Mouse (Mus musculus): ENCODE measurements around the gene Kctd6. TPM values are rescaled to one million over a fixed set of nuclear protein-coding genes. Genes with fewer than 3 reads are reported as not detected.
A peak's percentile ranks its signal among the peaks of the same experiment; 100 is the strongest.

The Kctd6 gene
- total RNA-seq, 4 experiments from 2014 or later, result 8.7 to 9.9 (median 9.3) TPM

DNA sequence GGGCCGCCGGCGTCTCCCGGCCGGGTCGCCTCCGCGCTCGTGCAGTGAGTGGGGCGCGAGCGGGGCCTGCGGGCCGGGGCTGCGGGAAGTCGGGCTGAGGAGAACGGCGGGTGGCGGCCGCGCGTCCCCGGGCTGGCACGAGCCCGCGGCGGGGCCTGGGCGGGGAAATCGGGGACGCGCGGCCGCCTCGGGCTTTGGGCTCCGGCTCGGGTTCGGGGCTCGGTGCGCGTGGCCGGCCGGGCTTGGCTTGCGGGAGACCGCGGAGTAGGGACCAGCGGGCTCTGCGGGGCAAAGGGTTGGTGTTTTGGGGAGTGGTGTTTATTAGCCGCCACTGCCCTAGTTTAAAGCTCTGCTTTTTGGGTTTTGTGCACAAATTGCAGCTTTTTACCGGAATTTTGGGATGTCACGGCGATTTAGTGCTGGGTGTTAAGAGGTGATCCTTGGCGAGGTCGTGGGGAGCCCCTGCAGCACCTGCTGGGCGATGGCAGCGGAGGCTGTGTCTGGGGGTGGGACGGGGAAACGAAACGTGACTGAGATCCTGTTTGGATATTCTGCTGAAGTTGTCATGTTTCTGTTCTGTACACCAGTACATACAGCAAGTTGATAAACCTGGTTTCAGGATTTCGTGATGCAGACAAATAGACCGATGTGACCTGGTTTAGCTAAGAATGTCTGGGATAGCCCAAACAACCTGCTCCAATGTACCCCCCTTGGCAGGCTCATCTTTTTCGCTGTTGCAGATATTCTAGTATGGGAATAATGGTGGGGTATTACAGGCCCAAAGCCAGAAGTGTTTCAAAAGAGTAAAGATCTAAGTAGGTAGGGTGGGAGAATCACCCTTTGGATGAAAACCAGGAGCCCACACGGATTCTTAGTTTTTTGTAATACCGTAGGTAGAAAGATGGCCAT is 613 bp downstream of the Kctd6 start:
- peak; percentile 48 for DNase-seq (ENCODE audit: low spot score)

DNA sequence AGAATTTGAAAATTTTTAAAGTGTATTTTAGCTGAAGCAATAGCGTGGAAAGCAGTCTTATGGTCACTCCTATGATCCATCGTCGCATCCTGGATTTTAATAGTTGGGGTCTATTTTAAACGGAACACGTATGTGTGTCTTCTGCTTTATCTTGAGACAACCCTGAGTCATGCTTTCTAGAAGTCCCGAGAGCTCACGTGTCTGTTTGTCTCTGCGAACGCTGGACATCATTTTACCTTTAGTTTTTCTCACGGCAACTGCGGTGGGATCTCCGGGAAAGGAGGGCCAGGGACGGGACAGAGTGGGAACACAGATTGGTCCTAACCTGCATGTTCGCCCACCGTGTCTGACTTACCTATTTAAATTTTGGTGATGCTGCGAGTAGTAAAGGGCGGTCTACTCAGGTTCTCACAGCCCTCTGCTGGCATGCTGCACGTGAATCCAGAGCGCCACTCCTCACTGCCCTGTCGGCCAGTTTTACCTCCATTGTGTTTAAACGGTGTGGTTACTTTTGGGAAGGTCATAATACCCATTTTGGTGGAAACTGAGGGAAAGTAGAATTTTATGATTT is 1.4 kb downstream of the Kctd6 start:
- DNase-seq (ENCODE audit: low spot score), result no peak

DNA sequence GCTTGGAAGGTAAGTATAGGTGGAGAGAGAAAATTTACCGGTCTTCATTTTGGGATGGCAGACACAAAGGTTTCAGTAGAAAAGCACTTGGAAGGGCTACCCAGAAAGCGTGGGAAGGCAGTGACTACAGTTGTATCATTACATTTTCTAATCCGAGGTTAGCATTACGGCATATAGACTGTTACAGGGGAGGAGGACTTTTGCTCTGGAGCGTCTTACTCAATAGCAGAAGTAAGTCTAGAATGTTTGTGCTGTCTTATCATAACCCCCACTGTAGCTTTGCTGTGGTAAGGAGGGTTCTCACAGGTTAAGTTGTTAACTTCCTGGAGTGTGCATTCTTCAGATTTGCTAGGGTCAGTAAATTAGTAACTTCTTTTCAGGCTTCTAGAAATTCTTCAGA is 2.2 kb downstream of the Kctd6 start:
- no peak for DNase-seq (ENCODE audit: low spot score)

DNA sequence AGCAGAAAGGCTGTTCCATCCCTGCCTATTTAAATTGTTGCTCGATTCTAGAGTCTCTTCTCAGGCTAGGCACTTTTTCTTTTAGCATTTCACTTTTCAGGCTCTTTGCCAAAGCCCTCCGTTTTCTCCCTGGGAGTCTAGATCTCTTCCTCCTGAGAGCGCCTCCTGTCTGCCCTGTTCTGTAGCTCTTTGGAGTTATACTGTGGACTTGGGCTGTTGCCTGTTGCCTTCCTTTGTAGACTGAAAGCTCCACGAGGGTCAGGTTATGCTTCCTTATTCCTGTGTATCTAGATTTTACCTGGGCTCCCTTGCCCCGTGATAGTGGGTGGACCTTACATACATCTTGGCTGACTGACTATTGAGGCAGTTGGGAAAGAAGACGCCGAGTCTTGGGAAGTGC is 4.3 kb downstream of the Kctd6 start:
- DNase-seq (ENCODE audit: low spot score), result no peak

DNA sequence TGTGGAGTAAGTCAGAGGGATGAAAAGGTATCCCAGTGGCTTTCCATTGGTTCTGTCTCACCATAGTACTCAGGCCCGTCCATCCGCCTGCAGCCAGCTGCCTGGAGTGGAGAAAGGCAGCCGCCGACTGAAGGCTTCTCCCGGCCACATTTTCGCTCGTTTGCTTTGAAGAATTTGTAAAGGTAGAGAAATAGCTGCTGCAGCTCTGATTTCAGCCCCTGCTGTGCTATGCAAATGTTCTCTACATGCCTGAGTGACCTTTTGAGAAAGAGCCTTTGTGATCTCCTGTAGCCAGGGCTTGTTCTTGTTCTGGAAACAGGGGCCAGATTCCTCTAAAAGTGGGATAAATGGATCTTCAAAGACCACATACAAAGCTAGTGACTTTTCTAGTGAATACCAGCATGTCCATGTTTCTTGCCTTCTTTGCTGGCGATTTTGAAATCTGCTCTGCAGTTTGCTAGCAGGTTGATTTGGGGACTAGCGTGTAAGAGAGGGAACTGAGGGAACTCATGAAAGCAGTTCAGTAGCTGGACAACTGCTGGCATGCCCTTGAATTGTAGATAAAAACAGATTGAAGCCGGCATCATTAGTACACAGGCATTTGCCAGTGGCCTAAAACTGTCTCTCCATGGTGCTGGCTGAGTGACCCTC is 4.9 kb downstream of the Kctd6 start:
- DNase-seq (ENCODE audit: low spot score), result no peak

DNA sequence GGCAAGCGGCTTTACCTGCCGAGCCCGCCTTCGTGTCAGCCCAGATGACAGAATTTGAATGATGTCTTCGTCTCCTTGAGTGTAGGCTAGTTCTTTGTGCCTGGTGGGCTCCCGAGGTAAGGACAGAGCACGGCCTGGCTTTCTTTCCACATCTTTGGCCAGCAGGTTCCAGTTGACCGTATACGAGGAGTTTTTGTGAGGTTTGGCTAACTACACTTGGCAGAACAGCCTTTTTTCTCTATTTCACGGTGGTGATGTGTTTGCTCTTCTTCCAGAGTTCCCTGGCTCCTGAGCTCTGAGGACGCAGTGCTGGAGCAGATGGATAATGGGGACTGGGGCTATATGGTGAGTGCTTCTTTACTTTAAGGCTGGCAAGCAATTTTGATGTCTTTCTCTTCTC is 5.9 kb downstream of the Kctd6 start:
- no peak for DNase-seq (ENCODE audit: low spot score)

DNA sequence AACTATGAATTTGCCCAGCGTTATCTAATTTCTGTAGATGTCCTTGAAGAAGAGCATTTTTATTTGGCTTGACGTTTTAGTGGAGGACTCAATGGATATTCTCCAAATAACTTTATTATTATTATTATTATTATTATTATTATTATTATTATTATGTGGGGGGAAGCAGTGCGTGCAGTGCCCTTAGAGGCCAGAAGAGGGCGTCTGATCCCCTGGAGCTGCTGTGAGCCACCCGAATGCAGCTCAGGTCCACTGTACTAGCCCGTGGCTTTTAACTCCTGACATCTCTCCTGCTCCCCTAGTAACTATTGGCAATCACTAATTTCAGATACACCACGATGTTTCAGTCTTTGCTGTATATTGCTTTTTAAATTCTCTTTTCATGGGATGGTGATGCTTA is 6.4 kb downstream of the Kctd6 start:
- DNase-seq (ENCODE audit: low spot score), result no peak

DNA sequence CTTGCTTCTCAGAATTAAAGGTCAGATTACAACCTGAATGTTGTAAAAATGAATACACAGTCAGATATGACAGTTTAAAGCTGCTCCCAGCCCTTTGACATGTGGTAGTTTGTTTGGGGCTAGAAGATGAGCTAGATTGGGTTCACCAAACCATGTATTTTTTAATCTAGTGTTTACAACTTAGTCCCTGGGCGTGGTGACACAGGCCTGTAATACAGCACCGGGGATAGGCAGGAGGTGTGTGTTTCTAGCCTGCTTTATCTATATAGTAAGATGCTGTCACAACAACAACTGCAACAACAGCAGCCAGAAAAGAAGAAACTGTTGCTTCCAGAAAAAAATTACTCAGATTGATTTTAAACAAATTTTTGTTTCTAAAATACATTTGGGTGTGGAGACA is 7.0 kb downstream of the Kctd6 start:
- no peak for DNase-seq (ENCODE audit: low spot score)

DNA sequence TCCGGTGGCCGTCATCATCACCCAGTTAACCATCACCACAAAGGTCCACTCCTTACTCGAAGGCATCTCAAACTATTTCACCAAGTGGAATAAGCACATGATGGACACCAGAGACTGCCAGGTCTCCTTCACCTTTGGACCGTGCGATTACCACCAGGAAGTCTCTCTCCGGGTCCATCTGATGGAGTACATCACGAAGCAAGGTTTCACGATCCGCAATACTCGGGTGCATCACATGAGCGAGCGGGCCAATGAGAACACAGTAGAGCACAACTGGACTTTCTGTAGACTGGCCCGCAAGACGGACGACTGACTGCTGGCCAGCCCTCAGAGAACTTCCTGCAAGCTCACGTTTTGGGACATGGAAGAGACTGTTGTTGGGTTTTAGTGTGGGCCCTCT is 8.6 kb downstream of the Kctd6 start:
- DNase-seq (ENCODE audit: low spot score), result no peak

DNA sequence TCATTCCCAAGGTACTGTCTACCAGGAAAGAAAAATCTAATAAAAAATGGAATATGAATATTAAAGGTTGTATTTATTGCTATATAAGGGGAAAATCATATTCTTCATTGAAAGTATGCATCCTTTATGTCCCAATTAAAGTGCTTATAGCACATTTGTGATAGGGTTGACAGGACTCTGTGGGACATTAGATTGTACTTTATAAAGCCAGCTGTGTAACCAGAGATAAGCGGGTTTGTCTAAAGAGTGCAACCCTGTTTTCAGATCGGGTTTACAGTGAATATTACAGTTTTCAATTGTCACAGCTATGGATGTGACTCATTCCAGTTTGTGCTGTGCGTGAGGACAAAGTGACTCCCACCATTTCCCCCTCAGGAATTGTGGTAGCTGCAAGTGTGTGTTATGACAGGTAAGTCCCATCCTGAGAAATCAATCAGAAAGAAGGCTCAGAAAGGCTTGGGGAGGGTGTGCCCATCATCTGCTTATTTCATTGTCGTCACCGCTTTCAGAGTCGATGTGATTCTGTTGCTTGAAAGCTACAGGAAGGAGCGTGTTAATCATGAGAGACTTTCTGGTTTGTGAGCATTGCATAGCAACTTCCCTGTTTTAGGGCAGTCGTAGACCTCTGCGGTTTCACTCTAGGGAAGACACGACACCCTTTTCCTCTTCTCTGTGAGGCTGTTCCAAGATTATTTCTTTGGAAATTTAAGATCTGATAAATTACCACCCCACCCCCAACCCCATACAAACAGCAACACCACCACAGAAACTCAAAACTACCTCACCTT is 9.8 kb downstream of the Kctd6 start:
- no peak for DNase-seq (ENCODE audit: low spot score)

DNA sequence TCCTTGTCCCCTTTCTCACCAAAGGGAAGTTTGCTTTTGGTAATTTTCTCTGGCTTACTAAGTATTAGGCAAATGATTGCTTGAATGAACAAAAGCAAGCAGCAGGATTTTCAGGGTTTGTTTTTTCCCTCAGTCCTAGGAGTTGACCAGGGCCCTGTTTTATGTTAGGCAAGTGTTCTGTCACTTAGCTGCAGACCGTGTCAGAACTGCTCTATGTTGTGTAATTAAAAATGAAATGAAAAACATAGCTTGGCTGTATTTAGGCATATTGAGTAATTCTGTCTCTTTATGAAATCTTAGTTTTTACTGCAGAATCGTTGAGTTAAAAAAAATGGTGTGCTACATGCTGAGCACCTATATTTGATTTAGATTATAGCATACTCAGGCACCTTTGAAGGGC is 10.9 kb downstream of the Kctd6 start:
- no peak for DNase-seq (ENCODE audit: low spot score)

DNA sequence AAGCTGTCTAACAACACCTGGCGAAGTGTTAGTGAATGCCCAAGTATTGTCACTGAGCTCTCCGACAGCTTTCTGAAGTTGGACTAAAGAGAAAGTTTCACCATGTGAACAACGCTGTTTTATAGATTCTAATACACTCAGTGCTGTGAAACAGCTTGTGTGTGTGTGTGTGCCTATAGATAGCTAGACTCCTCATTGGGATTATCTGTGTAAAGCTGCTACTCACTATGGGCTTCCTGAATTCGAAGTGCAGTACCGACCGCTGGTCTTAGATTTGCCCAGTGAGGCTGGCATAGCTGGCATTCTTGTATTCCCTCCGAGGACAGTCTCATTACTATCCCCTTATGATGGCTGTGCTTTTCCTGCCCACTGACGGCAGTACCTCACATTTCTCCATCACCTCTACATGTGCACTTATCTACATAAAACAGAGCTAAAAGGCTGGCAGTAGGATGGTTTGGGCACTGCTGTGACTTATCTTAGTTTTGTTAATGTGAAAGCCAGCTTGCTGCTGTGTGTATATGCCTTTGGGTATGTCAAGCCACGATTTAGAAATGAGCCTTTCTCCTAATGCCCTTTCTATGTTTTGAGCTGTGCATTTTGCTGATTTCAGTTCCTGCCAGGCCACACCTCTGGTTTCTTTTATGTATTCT is 15.6 kb downstream of the Kctd6 start:
- no peak for DNase-seq (ENCODE audit: low spot score)

DNA sequence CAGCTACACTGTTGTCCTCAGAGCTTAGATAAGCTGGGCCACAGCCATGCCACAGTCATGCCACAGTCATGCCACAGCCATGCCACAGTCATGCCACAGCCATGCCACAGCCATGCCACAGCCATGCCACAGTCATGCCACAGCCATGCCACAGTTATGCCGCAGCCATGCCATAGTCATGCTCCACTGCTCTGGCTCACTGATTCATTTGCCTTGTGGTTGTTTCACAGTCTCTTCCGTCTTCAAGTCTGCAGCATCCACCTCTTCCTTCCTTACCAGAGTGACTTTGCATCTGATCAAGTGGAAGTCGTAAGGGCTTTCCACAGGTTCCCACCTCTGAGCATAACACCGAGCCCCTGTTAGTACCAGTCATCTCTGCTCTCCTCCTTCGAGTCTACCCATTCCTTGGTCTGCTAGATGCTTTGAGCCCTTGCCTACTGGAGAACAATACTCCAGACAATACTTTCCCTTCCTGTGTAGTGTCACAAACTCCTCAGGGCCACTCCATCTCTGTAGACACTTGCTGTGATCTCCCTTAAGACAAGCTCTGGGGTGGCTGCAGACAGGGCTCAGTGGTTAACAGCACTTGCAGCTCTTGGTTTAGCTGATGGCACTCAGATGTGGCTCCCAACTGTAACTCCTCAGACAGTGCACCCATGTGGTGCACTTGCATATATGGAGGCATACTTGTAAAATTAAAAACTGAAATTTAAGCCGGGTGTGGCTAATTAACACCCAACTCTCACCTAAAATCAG is 18.4 kb downstream of the Kctd6 start:
- DNase-seq (ENCODE audit: low spot score), result no peak

DNA sequence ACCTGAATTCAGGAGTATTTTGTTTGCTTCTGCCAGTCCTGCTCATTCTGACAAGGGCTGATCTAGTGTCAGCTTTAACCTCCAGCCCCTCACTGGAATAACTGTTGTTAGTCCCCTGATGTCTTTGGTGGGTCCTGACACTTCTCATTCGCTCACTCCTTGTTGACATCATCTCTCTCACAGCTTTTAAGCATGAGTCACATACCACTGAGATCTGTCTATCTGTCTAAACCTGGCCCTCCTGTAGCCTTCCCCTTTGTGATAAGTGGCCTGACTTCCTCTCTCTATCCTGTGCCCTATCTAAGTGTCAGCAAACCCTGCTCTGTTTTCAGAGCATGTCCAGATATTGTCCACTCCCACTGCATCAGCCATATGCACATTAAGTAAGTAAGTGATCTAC is 19.3 kb downstream of the Kctd6 start:
- DNase-seq (ENCODE audit: low spot score), result no peak

DNA sequence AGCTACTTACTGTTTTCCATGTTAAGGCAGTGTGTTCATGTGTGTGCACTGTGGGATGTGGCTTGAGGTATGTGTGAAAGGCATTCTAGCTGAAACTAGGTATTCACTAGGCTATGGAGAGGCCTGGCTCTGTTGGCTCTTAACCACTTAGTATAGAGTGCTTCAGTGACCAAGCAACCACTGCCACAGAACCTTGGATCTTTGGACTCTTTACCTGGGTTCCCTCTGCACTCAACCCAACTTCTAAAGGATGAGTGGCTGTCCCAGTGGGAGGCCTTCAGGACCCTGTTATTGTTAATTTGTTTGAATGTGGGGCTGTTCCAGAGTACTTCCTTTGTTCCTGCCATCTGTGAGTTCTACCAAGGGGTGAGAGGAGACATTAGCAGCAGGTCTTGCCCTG is 27.9 kb downstream of the Kctd6 start:
- no peak for DNase-seq (ENCODE audit: low spot score)

DNA sequence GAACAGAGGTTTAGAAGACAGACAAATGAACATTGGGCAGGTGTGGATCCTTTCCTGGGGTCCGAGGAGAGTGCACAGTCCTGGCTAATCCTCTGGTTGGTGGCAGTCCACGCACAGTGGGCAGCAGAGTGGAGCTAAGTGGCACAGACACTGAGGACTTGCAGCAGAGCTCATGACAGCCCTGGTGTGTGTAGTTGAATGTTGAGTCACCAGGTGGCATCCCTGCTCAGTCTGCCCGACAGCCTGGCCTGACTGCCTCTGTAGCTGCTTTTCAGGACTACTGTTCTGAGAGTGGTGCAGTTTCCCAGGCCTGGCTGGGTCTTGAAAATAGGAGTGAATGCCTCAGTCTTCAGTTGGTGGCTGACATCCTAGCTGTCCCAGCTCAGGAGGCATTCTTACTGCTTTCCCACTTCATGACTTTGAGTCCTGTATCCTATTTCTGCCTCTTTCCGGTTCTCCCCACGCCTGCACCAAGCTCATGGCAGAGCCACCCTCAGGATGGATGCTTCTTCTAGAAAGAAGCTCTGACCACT is 28.5 kb downstream of the Kctd6 start:
- DNase-seq (ENCODE audit: low spot score), result no peak

DNA sequence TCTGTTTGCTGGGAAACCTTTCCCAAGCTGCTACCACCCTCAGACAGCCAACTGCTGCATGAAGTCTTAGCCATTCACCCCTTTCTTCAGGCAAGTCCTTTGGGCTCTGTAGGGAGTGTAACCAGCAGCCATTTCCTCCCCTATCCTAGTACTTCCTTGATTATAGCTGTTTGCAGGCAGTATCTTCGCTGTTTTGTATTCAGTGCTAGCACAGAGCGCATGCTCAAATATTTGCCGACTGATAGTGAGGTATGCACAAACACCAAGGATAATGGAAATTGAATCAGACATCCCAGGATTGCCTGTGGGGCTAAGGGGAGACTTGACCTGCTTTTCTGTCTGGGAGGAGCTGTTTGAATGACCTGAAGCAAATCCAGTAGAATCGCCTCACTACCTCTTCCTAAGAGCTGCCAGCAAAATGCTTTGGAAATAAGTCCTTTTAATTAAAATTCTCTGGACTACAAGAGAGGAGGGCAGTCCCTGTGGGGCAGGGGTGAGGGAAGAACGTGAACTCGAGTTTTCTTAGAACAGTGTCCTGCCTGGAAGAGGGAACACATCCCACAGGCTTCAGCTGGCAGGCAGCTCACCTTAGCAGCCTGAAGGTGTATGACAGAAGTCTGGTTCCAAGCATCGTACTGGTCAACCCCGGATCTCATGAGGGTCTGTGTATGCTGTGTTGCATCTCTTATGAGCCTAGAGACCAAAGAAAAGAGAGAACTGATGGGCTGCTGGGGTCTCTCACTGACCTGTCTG is 29.4 kb downstream of the Kctd6 start:
- no peak for DNase-seq (ENCODE audit: low spot score)

DNA sequence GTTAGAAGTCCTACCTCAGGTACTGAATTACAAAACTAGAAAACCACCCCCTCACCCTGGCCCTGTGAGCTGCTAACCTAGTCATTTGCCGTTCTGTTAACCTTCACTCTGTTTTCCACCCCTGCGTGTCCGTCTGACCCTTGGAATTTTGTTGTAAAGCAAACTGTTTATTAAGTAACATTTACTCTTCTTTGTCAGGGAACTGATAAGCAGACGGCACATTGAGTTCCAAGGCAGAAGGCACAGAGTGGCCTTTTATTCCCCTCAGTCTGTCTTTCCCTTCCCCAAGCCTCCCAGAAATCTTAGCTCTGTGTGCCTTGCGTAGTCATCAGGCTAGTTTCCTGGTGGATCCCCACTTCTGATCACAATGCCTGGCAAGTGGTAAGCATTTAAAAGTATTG is 30.3 kb downstream of the Kctd6 start:
- DNase-seq (ENCODE audit: low spot score), result no peak

DNA sequence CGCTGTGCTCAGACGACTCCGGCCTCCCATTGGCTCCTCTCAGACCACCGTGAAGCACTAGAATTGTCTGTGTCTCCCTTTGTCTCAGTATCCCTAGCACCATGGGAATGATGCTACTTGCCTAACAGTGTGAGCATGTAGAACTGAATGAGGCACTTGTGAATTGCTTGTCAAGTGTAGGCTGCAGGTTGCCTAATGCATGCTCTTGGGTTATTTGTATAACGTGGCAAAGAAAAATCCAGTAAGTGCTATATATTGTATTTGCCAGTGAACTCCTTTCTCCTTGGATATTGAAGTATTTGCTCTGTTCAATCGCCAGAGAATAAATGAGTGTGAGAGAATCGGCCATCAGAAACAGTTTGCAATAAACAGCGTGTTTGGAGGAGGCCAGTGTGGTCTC is 32.9 kb downstream of the Kctd6 start:
- DNase-seq (ENCODE audit: low spot score), result no peak

DNA sequence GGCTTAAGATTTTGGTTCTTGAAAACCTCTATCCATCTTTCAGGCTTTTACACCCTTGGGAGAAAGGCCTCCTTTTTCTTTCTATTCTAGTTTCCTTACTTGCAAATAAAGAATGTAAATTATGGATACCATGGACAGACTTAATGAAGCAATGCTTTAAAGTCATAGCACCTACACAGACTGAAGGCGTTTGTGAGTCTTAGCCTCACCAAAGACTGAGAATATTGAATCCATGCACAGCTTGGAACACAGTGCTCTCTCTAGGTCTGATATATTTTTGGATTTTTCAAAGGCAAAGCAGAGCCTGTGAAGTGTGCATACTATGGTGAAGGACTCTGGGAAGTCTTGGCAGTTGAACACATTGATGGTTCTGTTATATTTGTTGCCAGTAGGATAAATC is 35.3 kb downstream of the Kctd6 start:
- no peak for DNase-seq (ENCODE audit: low spot score)
